Mouse (Mus musculus) layer of hippocampus, adult 11-12 months (tissue): ENCODE measurements around the gene Lrrc66.
"Not testable (repeated sequence)": the region's sequence is repeated elsewhere in the genome, so short reads cannot be mapped to it uniquely, and the experiment has no call there.

Experiments used
- DNase-seq: peaks from one replicate; pipeline ENCODE4 v3.0.0; 2022; ENCODE audit warnings: low spot score

Lrrc66 gene

GRCm38 (mm10) chr5:73613296-73613695 is 19.0 kb downstream of the Lrrc66 start:
- DNase-seq = no peak

GRCm38 (mm10) chr5:73611071-73611470 is 21.3 kb downstream of the Lrrc66 start:
- DNase-seq = no peak

GRCm38 (mm10) chr5:73604964-73605363 is 27.4 kb downstream of the Lrrc66 start:
- no peak for DNase-seq

GRCm38 (mm10) chr5:73604542-73604941 is 27.8 kb downstream of the Lrrc66 start:
- no peak for DNase-seq

GRCm38 (mm10) chr5:73602865-73603264 is 29.5 kb downstream of the Lrrc66 start:
- DNase-seq = no peak

- peak; percentile 41 for DNase-seq
Measured at GRCm38 (mm10) chr5:73601361-73601763, 31.0 kb downstream of the Lrrc66 start.

GRCm38 (mm10) chr5:73599991-73600390 is 32.3 kb downstream of the Lrrc66 start:
- no peak for DNase-seq

GRCm38 (mm10) chr5:73598943-73599695 is 33.2 kb downstream of the Lrrc66 start:
- DNase-seq = no peak

- DNase-seq = no peak
Measured at GRCm38 (mm10) chr5:73587119-73587518, 45.2 kb downstream of the Lrrc66 start.

- no peak for DNase-seq
Measured at GRCm38 (mm10) chr5:73586597-73586996, 45.7 kb downstream of the Lrrc66 start.

GRCm38 (mm10) chr5:73585212-73586115 is 46.9 kb downstream of the Lrrc66 start:
- peak; percentile 36 for DNase-seq

- DNase-seq = not testable (repeated sequence)
Measured at GRCm38 (mm10) chr5:73584011-73584410, 48.3 kb downstream of the Lrrc66 start.

GRCm38 (mm10) chr5:73578131-73578530 is 54.2 kb downstream of the Lrrc66 start:
- DNase-seq = no peak

GRCm38 (mm10) chr5:73576708-73577107 is 55.6 kb downstream of the Lrrc66 start:
- no peak for DNase-seq

- DNase-seq = no peak
Measured at GRCm38 (mm10) chr5:73574616-73575015, 57.7 kb downstream of the Lrrc66 start.

- no peak for DNase-seq
Measured at GRCm38 (mm10) chr5:73573789-73574188, 58.5 kb downstream of the Lrrc66 start.

GRCm38 (mm10) chr5:73572846-73573245 is 59.5 kb downstream of the Lrrc66 start:
- no peak for DNase-seq

GRCm38 (mm10) chr5:73571395-73572156 is 60.8 kb downstream of the Lrrc66 start:
- no peak for DNase-seq

- DNase-seq = no peak
Measured at GRCm38 (mm10) chr5:73569181-73569580, 63.1 kb downstream of the Lrrc66 start.

GRCm38 (mm10) chr5:73566892-73567291 is 65.4 kb downstream of the Lrrc66 start:
- DNase-seq = no peak

GRCm38 (mm10) chr5:73566119-73566518 is 66.2 kb downstream of the Lrrc66 start:
- no peak for DNase-seq

GRCm38 (mm10) chr5:73564038-73564437 is 68.3 kb downstream of the Lrrc66 start:
- no peak for DNase-seq
